ENCODE assay signal across 9 mouse cellular contexts in genomic region chr8:70857516-70857915, GRCm38 (mm10). TPM values are rescaled to one million over a fixed set of nuclear protein-coding genes. Genes with fewer than 3 reads are reported as not detected.
A peak's percentile ranks its signal among the peaks of the same experiment; 100 is the strongest.
DNase-seq lines count a peak whose midpoint lies in the region; ATAC-seq lines count a peak whose summit lies in the region.
"Had no signal": no experiment of that assay in that cellular context is flagged by ENCODE, and none has a peak within 500 bp of the region (broad histone marks: within the 10 kb centered on the region; RNA-seq: fewer than 3 reads in every experiment).

No protein-coding gene starts in this region.

- intact Hi-C loops in heart, postnatal 25 days (cut with DNase I) = no loop called here

- no peak overlapping the region for H3K4me3 ChIP-seq in forebrain, embryonic 12.5 days (replicated peaks)
- H3K4me3 ChIP-seq in forebrain, embryonic 11.5 days (ENCODE audit: low read depth, low read length) = no peak overlapping the region
- H3K4me3 ChIP-seq in hindbrain, embryonic 13.5 days = no peak overlapping the region
- no peak overlapping the region for H3K4me3 ChIP-seq in midbrain, embryonic 14.5 days (replicated peaks; ENCODE audit: low read depth, low read length)
- H3K4me3 ChIP-seq in kidney, embryonic 15.5 days (replicated peaks) = no peak overlapping the region

- H3K9ac ChIP-seq in forebrain, embryonic 12.5 days = 0 out of 2 replicates have a peak overlapping the region, but pooled peaks have one; percentile 51
- H3K9ac ChIP-seq in forebrain, embryonic 11.5 days (ENCODE audit: low read length) = no peak overlapping the region; the same call in 1 of the 2 replicates
- peak overlapping the region; percentile 73; the same call in 1 of the 2 replicates for H3K9ac ChIP-seq in hindbrain, embryonic 13.5 days
- H3K9ac ChIP-seq in midbrain, embryonic 14.5 days (replicated peaks; ENCODE audit: low read length) = 0 out of 2 replicates have a peak overlapping the region, but pooled peaks have one; percentile 23
- H3K9ac ChIP-seq in kidney, embryonic 15.5 days = no peak overlapping the region

- H3K9me3 ChIP-seq in forebrain, embryonic 12.5 days = no peaks in the 10 kb centered on the region
- no peaks in the 10 kb centered on the region for H3K9me3 ChIP-seq in forebrain, embryonic 11.5 days (ENCODE audit: control insufficient read depth, low read length)
- no peaks in the 10 kb centered on the region for H3K9me3 ChIP-seq in hindbrain, embryonic 13.5 days
- no peaks in the 10 kb centered on the region for H3K9me3 ChIP-seq in midbrain, embryonic 14.5 days (ENCODE audit: control insufficient read depth, low read length)
- H3K9me3 ChIP-seq in kidney, embryonic 15.5 days (replicated peaks) = no peaks in the 10 kb centered on the region

- DNase-seq in forebrain, embryonic 11.5 days (ENCODE audit: low spot score) = no peak
- peak; percentile 71 for DNase-seq in ES-CJ7 (ENCODE audit: low read depth, low spot score)
- DNase-seq in midbrain, embryonic 14.5 days = peak; percentile 65
- DNase-seq in cerebellum, adult 9-11 months = no peak
- no peak for DNase-seq in heart, postnatal 25 days (ENCODE audit: low spot score)

- peaks cover 21% of the 10 kb centered on the region for H3K27me3 ChIP-seq in forebrain, embryonic 12.5 days
- peaks cover 2% of the 10 kb centered on the region; the same call in 1 of the 2 replicates for H3K27me3 ChIP-seq in forebrain, embryonic 11.5 days (ENCODE audit: control insufficient read depth, insufficient read depth, low read length)
- 0 out of 2 replicates have a peak, but pooled peaks cover 5% of the 10 kb centered on the region for H3K27me3 ChIP-seq in hindbrain, embryonic 13.5 days
- no peaks in the 10 kb centered on the region for H3K27me3 ChIP-seq in midbrain, embryonic 14.5 days (ENCODE audit: control insufficient read depth, insufficient read depth, low read length)
- H3K27me3 ChIP-seq in kidney, embryonic 15.5 days = peaks cover 14% of the 10 kb centered on the region

- ATAC-seq in forebrain, embryonic 12.5 days (ENCODE audit: low FRiP score) = peak; percentile 31; the same call in 1 of the 2 replicates
- ATAC-seq in forebrain, embryonic 11.5 days (replicated peaks; ENCODE audit: low FRiP score) = no peak
- ATAC-seq in hindbrain, embryonic 13.5 days (ENCODE audit: low FRiP score) = no peak
- 0 out of 2 replicates have a peak, but pooled peaks have one; percentile 19 for ATAC-seq in midbrain, embryonic 14.5 days (ENCODE audit: low FRiP score, low TSS enrichment)
- no peak for ATAC-seq in kidney, embryonic 15.5 days (replicated peaks; ENCODE audit: low FRiP score)

- 12% methylated on average over 4 of the region's 4 CpGs for WGBS in forebrain, embryonic 12.5 days
- WGBS in forebrain, embryonic 11.5 days = 7% methylated on average over 4 of the region's 4 CpGs
- 7% methylated on average over 4 of the region's 4 CpGs for WGBS in hindbrain, embryonic 13.5 days
- 7% methylated on average over 4 of the region's 4 CpGs for WGBS in midbrain, embryonic 14.5 days
- 19% methylated on average over 4 of the region's 4 CpGs for WGBS in kidney, embryonic 15.5 days

- peaks cover 48% of the 10 kb centered on the region for H3K4me1 ChIP-seq in forebrain, embryonic 12.5 days
- peaks cover 13% of the 10 kb centered on the region for H3K4me1 ChIP-seq in forebrain, embryonic 11.5 days (replicated peaks; ENCODE audit: control insufficient read depth, insufficient read depth, low read length)
- H3K4me1 ChIP-seq in hindbrain, embryonic 13.5 days (replicated peaks) = peaks cover 67% of the 10 kb centered on the region
- peaks cover 33% of the 10 kb centered on the region for H3K4me1 ChIP-seq in midbrain, embryonic 14.5 days (ENCODE audit: control insufficient read depth, insufficient read depth, low read length)
- H3K4me1 ChIP-seq in kidney, embryonic 15.5 days = peaks cover 37% of the 10 kb centered on the region

- peak overlapping the region; percentile 87; the same call in 1 of the 2 replicates for H3K4me2 ChIP-seq in forebrain, embryonic 12.5 days
- H3K4me2 ChIP-seq in forebrain, embryonic 11.5 days (ENCODE audit: low read depth, low read length, severe bottlenecking) = no peak overlapping the region
- H3K4me2 ChIP-seq in hindbrain, embryonic 13.5 days = peak overlapping the region; percentile 82; the same call in 1 of the 2 replicates
- H3K4me2 ChIP-seq in midbrain, embryonic 14.5 days (ENCODE audit: low read length) = no peak overlapping the region
- no peak overlapping the region for H3K4me2 ChIP-seq in kidney, embryonic 15.5 days

- H3K27ac ChIP-seq in forebrain, embryonic 12.5 days = peak overlapping the region; percentile 19; the same call in 1 of the 2 replicates
- no peak overlapping the region for H3K27ac ChIP-seq in forebrain, embryonic 11.5 days (ENCODE audit: low read depth, low read length)
- peak overlapping the region; percentile 35 for H3K27ac ChIP-seq in hindbrain, embryonic 13.5 days
- peak overlapping the region; percentile 55; the same call in 1 of the 2 replicates for H3K27ac ChIP-seq in midbrain, embryonic 14.5 days (replicated peaks; ENCODE audit: low read depth, low read length)
- no peak overlapping the region for H3K27ac ChIP-seq in kidney, embryonic 15.5 days

- H3K36me3 ChIP-seq in forebrain, embryonic 12.5 days (replicated peaks) = 0 out of 2 replicates have a peak, but pooled peaks cover 13% of the 10 kb centered on the region
- H3K36me3 ChIP-seq in forebrain, embryonic 11.5 days (ENCODE audit: control insufficient read depth, insufficient read depth, low read length) = no peaks in the 10 kb centered on the region
- peaks cover 15% of the 10 kb centered on the region for H3K36me3 ChIP-seq in hindbrain, embryonic 13.5 days
- H3K36me3 ChIP-seq in midbrain, embryonic 14.5 days (ENCODE audit: control insufficient read depth, insufficient read depth, low read length) = peaks cover 9% of the 10 kb centered on the region; the same call in 1 of the 2 replicates
- no peaks in the 10 kb centered on the region for H3K36me3 ChIP-seq in kidney, embryonic 15.5 days

RNA-seq across cellular contexts. Expression of gene Kcnn1, which starts 5.5 kb away (rescaled TPM):
- polyA plus RNA-seq in forebrain, embryonic 12.5 days (2016; fragmentation: Nextera tagmentation; extraction: Ambion mirVana) = 14.4 and 16.3 TPM in 2 replicates
- polyA plus RNA-seq in forebrain, embryonic 11.5 days (2014; fragmentation: Nextera tagmentation; extraction: Ambion mirVana) = 9.0 and 13.4 TPM in 2 replicates
- polyA plus RNA-seq in hindbrain, embryonic 13.5 days (2015; fragmentation: Nextera tagmentation; extraction: Ambion mirVana) = 13.3 and 17.7 TPM in 2 replicates
- 13.3 and 16.0 TPM in 2 replicates for polyA plus RNA-seq in midbrain, embryonic 14.5 days (2014; fragmentation: Nextera tagmentation; extraction: Ambion mirVana)
- 2.6 and 2.9 TPM in 2 replicates for polyA plus RNA-seq in kidney, embryonic 15.5 days (2015; fragmentation: Nextera tagmentation; extraction: Ambion mirVana)
- 1 to 10 TPM; 8.1 to 8.6 TPM for total RNA-seq in heart, postnatal 25 days (2021)

RNA-seq across cellular contexts. Expression of gene Ccdc124, which starts 16.2 kb away (rescaled TPM):
- 154 and 159 TPM in 2 replicates for polyA plus RNA-seq in forebrain, embryonic 12.5 days (2016; fragmentation: Nextera tagmentation; extraction: Ambion mirVana)
- 165 and 176 TPM in 2 replicates for polyA plus RNA-seq in forebrain, embryonic 11.5 days (2014; fragmentation: Nextera tagmentation; extraction: Ambion mirVana)
- 157 and 162 TPM in 2 replicates for polyA plus RNA-seq in hindbrain, embryonic 13.5 days (2015; fragmentation: Nextera tagmentation; extraction: Ambion mirVana)
- 149 and 178 TPM in 2 replicates for polyA plus RNA-seq in midbrain, embryonic 14.5 days (2014; fragmentation: Nextera tagmentation; extraction: Ambion mirVana)
- polyA plus RNA-seq in kidney, embryonic 15.5 days (2015; fragmentation: Nextera tagmentation; extraction: Ambion mirVana) = 115 and 123 TPM in 2 replicates
- total RNA-seq in heart, postnatal 25 days (2021) = 10 to 100 TPM; 46.6 to 47.7 TPM

RNA-seq across cellular contexts. Expression of gene Arrdc2, which starts 18.0 kb away (rescaled TPM):
- polyA plus RNA-seq in forebrain, embryonic 12.5 days (2016; fragmentation: Nextera tagmentation; extraction: Ambion mirVana) = 5.6 and 8.2 TPM in 2 replicates
- 6.3 and 7.2 TPM in 2 replicates for polyA plus RNA-seq in forebrain, embryonic 11.5 days (2014; fragmentation: Nextera tagmentation; extraction: Ambion mirVana)
- polyA plus RNA-seq in hindbrain, embryonic 13.5 days (2015; fragmentation: Nextera tagmentation; extraction: Ambion mirVana) = 7.6 and 8.1 TPM in 2 replicates
- polyA plus RNA-seq in midbrain, embryonic 14.5 days (2014; fragmentation: Nextera tagmentation; extraction: Ambion mirVana) = 7.1 and 7.5 TPM in 2 replicates
- 5.0 and 6.5 TPM in 2 replicates for polyA plus RNA-seq in kidney, embryonic 15.5 days (2015; fragmentation: Nextera tagmentation; extraction: Ambion mirVana)
- 10 to 100 TPM in 1 of 2 experiments, 1 to 10 TPM in 1; 9.2 to 10.2 TPM for total RNA-seq in heart, postnatal 25 days (2021)

RNA-seq across cellular contexts. Expression of gene Slc5a5, which starts 35.0 kb away (rescaled TPM):
- polyA plus RNA-seq in forebrain, embryonic 12.5 days (2016; fragmentation: Nextera tagmentation; extraction: Ambion mirVana) = 0.49 and 0.67 TPM in 2 replicates
- 0.43 and 0.44 TPM in 2 replicates for polyA plus RNA-seq in forebrain, embryonic 11.5 days (2014; fragmentation: Nextera tagmentation; extraction: Ambion mirVana)
- polyA plus RNA-seq in hindbrain, embryonic 13.5 days (2015; fragmentation: Nextera tagmentation; extraction: Ambion mirVana) = 0.61 and 0.95 TPM in 2 replicates
- 0.40 and 0.96 TPM in 2 replicates for polyA plus RNA-seq in midbrain, embryonic 14.5 days (2014; fragmentation: Nextera tagmentation; extraction: Ambion mirVana)
- polyA plus RNA-seq in kidney, embryonic 15.5 days (2015; fragmentation: Nextera tagmentation; extraction: Ambion mirVana) = 0.06 and 0.25 TPM in 2 replicates
- total RNA-seq in heart, postnatal 25 days (2021) = not detected
- total RNA-seq: megakaryocyte, adult 5-6 weeks had no signal

RNA-seq across cellular contexts. Expression of gene Rpl18a, which starts 39.7 kb away (rescaled TPM):
- 2,624 and 2,770 TPM in 2 replicates for polyA plus RNA-seq in forebrain, embryonic 12.5 days (2016; fragmentation: Nextera tagmentation; extraction: Ambion mirVana)
- 2,879 and 3,145 TPM in 2 replicates for polyA plus RNA-seq in forebrain, embryonic 11.5 days (2014; fragmentation: Nextera tagmentation; extraction: Ambion mirVana)
- 2,665 and 2,711 TPM in 2 replicates for polyA plus RNA-seq in hindbrain, embryonic 13.5 days (2015; fragmentation: Nextera tagmentation; extraction: Ambion mirVana)
- polyA plus RNA-seq in midbrain, embryonic 14.5 days (2014; fragmentation: Nextera tagmentation; extraction: Ambion mirVana) = 2,701 and 2,857 TPM in 2 replicates
- polyA plus RNA-seq in kidney, embryonic 15.5 days (2015; fragmentation: Nextera tagmentation; extraction: Ambion mirVana) = 4,326 and 4,329 TPM in 2 replicates
- total RNA-seq in heart, postnatal 25 days (2021) = 100 to 1,000 TPM; 838 to 880 TPM

Comparison
In these comparisons a context has a peak if more than half of its experiments do, and no peak if none do; other contexts are left out.
1. ATAC-seq: peak in forebrain, embryonic 12.5 days (single experiment) and midbrain, embryonic 14.5 days (single experiment); none in forebrain, embryonic 11.5 days (single experiment), hindbrain, embryonic 13.5 days (single experiment) and kidney, embryonic 15.5 days (single experiment).
2. H3K27ac ChIP-seq: peak in forebrain, embryonic 12.5 days (single experiment), hindbrain, embryonic 13.5 days (single experiment) and midbrain, embryonic 14.5 days (single experiment); none in forebrain, embryonic 11.5 days (single experiment) and kidney, embryonic 15.5 days (single experiment).
3. H3K4me2 ChIP-seq: peak in forebrain, embryonic 12.5 days (single experiment) and hindbrain, embryonic 13.5 days (single experiment); none in forebrain, embryonic 11.5 days (single experiment), midbrain, embryonic 14.5 days (single experiment) and kidney, embryonic 15.5 days (single experiment).
4. H3K9ac ChIP-seq: peak in forebrain, embryonic 12.5 days (single experiment), hindbrain, embryonic 13.5 days (single experiment) and midbrain, embryonic 14.5 days (single experiment); none in forebrain, embryonic 11.5 days (single experiment) and kidney, embryonic 15.5 days (single experiment).
5. DNase-seq: peak in ES-CJ7 (single experiment) and midbrain, embryonic 14.5 days (single experiment); none in forebrain, embryonic 11.5 days (single experiment), cerebellum, adult 9-11 months (single experiment) and heart, postnatal 25 days (single experiment).